Mouse (Mus musculus) gastrocnemius, adult 2 months (tissue): ENCODE measurements around the gene Plxna4. TPM values are rescaled to one million over a fixed set of nuclear protein-coding genes. Genes with fewer than 3 reads are reported as not detected.

ENCODE experiments used
- DNase-seq: peaks from one replicate; pipeline ENCODE4 v3.0.0; 2022
- H3K27ac ChIP-seq: fragments of 200-600 bp; 2 replicates; pipeline ENCODE4 v1.8.1; 2022; ENCODE audit warnings: mild to moderate bottlenecking
- H3K4me3 ChIP-seq: fragments of 200-600 bp; 2 replicates; pipeline ENCODE4 v1.8.1; 2022; ENCODE audit warnings: mild to moderate bottlenecking, moderate library complexity
- CTCF ChIP-seq: fragments of 200-600 bp; IDR thresholded peaks from 2 replicates; pipeline ENCODE4 v1.8.1; 2022; ENCODE audit warnings: antibody characterized with exemption, mild to moderate bottlenecking, moderate library complexity
- intact Hi-C: fragments of 180-260 bp; cut with DNase I; formaldehyde crosslinking; loops from one replicate; pipeline ENCODE4 v1.15.1; 2025
- total RNA-seq, 2 experiments: library from RNA; stranded (reverse); gene quantifications; 2 replicates each; pipeline ENCODE4 v1.2.3; 2021

Plxna4 gene
- total RNA-seq, 2 experiments from 2014 or later, result 1.4 to 4.6 TPM

DNA sequence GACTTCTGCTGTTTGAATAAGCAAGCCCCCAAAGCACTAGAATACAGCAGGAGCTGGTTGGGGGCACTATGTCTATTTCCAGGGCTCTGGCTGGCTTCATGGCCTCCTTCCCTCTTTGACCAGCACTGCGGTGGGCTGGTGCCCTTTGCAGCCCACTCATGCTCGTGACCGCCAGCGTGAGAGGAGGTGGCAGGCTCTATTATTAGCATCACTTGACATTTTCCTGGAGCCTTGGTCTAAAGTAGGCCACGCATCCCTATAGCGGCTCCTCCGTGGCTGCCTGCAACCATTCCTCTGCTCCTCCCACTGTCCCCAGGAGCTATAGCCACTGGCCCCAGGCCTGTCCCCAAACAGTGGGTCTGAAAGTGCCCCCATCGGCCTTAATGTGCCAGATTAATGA is 367.2 kb downstream of the Plxna4 start:
- H3K27ac ChIP-seq, result no peak overlapping the region
- H3K4me3 ChIP-seq, result no peak overlapping the region
- DNase-seq, result no peak
- intact Hi-C loops, result no loop called here
- TF ChIP-seq CTCF, result no peak

DNA sequence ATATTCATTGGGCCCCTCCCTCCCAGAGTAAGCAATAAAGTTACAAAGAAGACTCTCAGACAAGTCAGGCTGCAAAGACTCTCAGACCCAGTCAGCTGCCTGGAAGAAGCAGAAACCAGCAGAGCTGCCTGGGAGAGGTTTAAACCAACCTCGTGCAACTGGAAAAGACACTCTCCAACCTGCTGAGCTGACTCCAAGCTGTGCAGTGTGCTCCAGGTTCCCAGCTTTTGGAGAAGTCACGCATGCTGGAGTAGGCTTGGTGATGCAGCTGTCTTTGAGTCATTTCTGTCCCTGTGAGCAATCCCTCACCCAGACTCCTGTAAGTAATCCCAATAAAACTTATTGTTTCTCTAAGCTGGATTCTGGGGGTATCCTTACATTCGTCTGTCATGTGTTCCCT is 369.4 kb downstream of the Plxna4 start:
- intact Hi-C loops, result no loop called here
- DNase-seq, result no peak

GRCm38 (mm10) chr6:32212439-32212838 is 375.6 kb downstream of the Plxna4 start:
- intact Hi-C loops, result no loop called here

More for the DNA sequence above, 369.4 kb downstream of the Plxna4 start:
- Histone ChIP-seq H3K4me3 (no peak overlapping the region), H3K27ac (no peak overlapping the region)
- TF ChIP-seq CTCF, result no peak

DNA sequence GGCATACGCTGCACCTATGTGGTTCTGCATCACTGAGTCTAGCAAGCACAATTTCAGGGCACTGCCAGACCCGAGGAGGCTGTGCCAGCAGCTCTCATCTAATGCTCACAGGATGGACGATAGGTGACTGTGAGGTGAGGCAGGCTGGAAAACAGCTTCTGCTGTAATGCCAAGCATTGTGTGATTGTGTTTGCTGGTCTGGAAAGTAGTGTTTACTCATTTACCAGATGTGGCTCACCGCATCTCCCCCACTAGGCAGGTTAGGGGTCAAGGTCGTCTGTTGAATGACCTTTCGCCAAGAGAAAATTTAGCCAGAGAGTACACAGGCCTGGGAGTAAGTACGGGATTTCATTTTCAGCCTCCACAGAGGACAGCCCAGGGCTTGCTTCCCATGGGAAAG is 377.9 kb downstream of the Plxna4 start:
- no peak for DNase-seq
- TF ChIP-seq CTCF, result no peak
- intact Hi-C loops, result no loop called here
- Histone ChIP-seq H3K4me3 (no peak overlapping the region), H3K27ac (no peak overlapping the region)

More at GRCm38 (mm10) chr6:32212439-32212838, 375.6 kb downstream of the Plxna4 start:
- H3K27ac ChIP-seq, result no peak overlapping the region
- no peak for DNase-seq
- H3K4me3 ChIP-seq, result no peak overlapping the region
- no peak for TF ChIP-seq CTCF

DNA sequence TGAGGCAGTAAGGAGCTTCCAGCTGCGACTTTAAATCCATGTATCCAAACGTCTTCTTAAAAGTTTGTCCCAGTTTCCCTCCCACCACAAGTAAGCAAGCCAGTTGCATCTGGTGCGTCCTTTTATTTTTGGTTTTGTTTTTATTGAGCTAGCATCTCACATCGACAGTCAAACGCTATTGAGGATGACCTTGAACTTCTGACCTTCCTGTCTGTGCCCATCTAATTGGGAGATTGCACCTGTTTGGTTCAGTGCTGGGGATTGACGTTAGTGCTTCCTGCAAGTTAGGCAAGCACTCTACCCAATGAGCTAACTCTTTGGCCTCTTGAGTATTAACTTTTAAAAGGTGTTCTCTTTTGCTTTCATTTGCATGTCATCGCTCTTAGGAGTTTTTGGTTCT is 379.0 kb downstream of the Plxna4 start:
- TF ChIP-seq CTCF, result no peak
- DNase-seq, result no peak
- no peak overlapping the region for H3K4me3 ChIP-seq
- intact Hi-C loops, result no loop called here
- H3K27ac ChIP-seq, result no peak overlapping the region

GRCm38 (mm10) chr6:32204253-32204652 is 383.7 kb downstream of the Plxna4 start:
- Histone ChIP-seq H3K4me3 (no peak overlapping the region), H3K27ac (no peak overlapping the region)
- no peak for DNase-seq
- no peak for TF ChIP-seq CTCF
- intact Hi-C loops, result no loop called here

DNA sequence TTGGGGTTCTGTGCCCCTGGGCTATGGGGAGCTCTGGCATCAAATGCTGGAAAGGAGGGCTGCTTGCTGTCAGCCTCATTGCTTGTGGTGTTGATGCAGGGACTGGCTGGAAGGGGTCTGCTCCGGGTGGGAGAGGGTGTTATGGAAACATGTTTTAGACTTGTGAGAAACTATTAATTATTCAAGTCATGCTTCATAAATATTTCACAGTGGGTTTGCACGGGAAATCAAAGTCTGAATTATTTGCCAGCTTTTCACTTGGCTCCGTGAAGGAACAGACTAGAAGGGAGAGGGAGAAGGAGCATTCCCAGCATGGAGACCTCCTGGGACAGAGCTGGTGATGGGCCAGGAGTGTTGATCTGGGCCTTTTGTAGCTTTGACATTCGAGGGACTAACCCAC is 384.6 kb downstream of the Plxna4 start:
- no peak for DNase-seq
- no peak overlapping the region for H3K27ac ChIP-seq
- intact Hi-C loops, result no loop called here
- TF ChIP-seq CTCF, result no peak
- H3K4me3 ChIP-seq, result no peak overlapping the region

- intact Hi-C loops, result no loop called here
- no peak for DNase-seq
- TF ChIP-seq CTCF, result no peak
- H3K4me3 ChIP-seq, result no peak overlapping the region
- H3K27ac ChIP-seq, result no peak overlapping the region
Observed at GRCm38 (mm10) chr6:32202664-32203192, 385.3 kb downstream of the Plxna4 start.

- intact Hi-C loops, result no loop called here
- no peak overlapping the region for H3K4me3 ChIP-seq
- no peak overlapping the region for H3K27ac ChIP-seq
- DNase-seq, result no peak
- TF ChIP-seq CTCF, result no peak
Observed at GRCm38 (mm10) chr6:32201506-32201905, 386.5 kb downstream of the Plxna4 start.

GRCm38 (mm10) chr6:32199616-32200015 is 388.4 kb downstream of the Plxna4 start:
- intact Hi-C loops, result loop anchor here (10.0 kb wide), 1 partner anchor 395 kb away; no protein-coding TSS in a partner anchor
- DNase-seq, result no peak
- Histone ChIP-seq H3K4me3 (no peak overlapping the region), H3K27ac (no peak overlapping the region)
- TF ChIP-seq CTCF, result no peak

GRCm38 (mm10) chr6:32196913-32197312 is 391.1 kb downstream of the Plxna4 start:
- intact Hi-C loops, result loop anchor here (10.0 kb wide), 1 partner anchor 398 kb away; no protein-coding TSS in a partner anchor
- no peak overlapping the region for H3K4me3 ChIP-seq
- DNase-seq, result no peak
- no peak for TF ChIP-seq CTCF
- no peak overlapping the region for H3K27ac ChIP-seq

GRCm38 (mm10) chr6:32193046-32193445 is 394.9 kb downstream of the Plxna4 start:
- H3K27ac ChIP-seq, result no peak overlapping the region
- TF ChIP-seq CTCF, result no peak
- no peak overlapping the region for H3K4me3 ChIP-seq
- no peak for DNase-seq
- intact Hi-C loops, result loop anchor here (10.0 kb wide), 1 partner anchor 402 kb away; no protein-coding TSS in a partner anchor

DNA sequence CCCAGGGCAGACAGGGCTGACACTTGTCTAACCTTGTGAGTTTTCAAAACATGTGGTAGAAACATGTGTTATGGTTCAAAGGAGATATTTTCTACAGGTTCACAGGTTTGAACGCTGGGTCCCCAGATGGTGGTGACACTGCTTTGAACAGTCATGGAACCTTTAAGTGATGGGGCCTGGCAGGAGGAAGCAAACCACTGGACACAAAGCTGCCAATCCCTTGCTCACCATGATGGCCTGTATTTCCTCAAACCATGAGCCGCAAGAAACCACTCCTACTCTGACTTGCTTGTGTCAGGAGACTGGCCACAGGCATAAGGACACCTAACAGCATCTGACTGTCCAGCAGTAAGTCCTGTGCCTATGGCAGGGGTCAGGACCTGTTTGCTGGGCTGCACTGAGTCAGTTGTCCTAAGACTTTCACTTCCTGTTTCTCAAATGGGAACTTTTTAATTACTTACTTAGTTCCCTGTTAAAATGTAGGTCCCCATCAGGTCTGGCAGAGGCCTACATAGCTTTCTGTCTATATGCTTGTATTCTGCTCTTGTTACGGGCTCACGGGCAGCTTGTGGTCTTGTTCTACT is 403.5 kb downstream of the Plxna4 start:
- intact Hi-C loops, result no loop called here
- TF ChIP-seq CTCF, result no peak

DNA sequence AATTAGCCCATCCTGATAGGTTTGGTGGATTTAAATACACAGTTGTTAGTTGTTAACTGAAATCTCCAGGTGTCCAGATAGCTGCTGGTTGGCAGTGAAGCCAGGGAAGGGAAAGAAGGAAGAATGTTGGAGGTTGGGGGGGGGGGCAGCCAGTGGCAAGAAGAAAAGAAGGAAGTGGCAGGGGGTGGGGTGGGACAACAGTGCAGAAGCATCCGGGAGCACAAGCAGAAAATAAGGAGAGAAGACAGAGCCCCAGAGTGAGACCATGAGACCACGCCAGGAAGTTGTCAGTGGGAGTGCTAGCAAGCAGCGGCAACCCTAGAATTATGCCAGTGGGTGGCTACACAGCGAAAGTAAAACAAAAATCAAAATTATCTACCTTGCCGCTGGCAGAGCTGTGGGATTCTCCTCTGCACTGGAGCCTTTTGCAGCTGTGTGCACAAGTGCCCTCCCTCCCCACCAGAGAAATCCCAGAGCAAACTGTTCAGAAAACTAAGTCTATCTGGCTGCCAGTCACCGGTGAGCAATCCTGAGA is 404.3 kb downstream of the Plxna4 start:
- intact Hi-C loops, result no loop called here
- no peak overlapping the region for H3K4me3 ChIP-seq
- no peak for DNase-seq
- no peak for TF ChIP-seq CTCF
- H3K27ac ChIP-seq, result no peak overlapping the region

More for the DNA sequence above, 403.5 kb downstream of the Plxna4 start:
- no peak for DNase-seq
- no peak overlapping the region for H3K4me3 ChIP-seq
- H3K27ac ChIP-seq, result no peak overlapping the region
